10 mouse cellular contexts compared by ENCODE assay signal in the genomic region with DNA sequence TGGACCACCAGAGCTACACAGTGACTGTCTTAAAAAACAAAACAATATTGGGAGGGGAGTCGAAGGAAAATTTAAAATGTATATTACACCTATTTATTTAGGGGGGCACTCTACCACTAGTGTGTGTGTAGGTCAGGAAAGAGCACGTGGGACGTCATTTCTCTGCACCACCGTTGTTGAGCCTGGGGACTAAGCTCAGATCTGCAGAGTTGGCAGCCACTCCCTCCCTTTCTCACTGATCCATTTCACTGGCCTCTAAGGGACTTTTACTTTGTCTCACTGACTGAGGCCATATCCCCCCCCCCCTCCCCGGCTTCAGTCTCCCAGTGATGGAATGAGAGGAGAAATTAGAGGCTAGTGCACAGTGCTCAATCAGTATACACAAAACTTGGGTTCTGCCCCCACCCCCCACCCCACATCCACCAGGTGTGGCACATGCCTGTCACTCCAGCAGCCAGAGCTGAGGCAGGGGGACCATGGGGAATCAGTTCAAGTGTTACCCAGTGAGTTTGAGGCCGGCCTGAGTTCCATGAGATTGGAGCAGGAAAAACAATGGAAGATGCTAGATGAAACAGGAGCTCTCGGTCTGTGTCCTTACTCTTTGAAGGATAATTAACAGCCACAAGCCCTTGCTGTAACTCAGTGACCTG. TPM values are rescaled to one million over a fixed set of nuclear protein-coding genes. Genes with fewer than 3 reads are reported as not detected.
DNase-seq lines count a peak whose midpoint lies in the region; ATAC-seq and TF ChIP-seq lines count a peak whose summit lies in the region.
"Had no signal": no experiment of that assay in that cellular context is flagged by ENCODE, and none has a peak within 500 bp of the region (broad histone marks: within the 10 kb centered on the region; RNA-seq: fewer than 3 reads in every experiment).

No protein-coding gene starts in this region.

- no peaks in the 10 kb centered on the region for H3K36me3 ChIP-seq in kidney, postnatal 0 days (ENCODE audit: insufficient read depth, low read length)
- H3K36me3 ChIP-seq in forebrain, embryonic 16.5 days (ENCODE audit: control insufficient read depth, insufficient read depth): no peaks in the 10 kb centered on the region
- H3K36me3 ChIP-seq in liver, postnatal 0 days (replicated peaks; ENCODE audit: insufficient read depth, low read length): no peaks in the 10 kb centered on the region

- 44% methylated on average over 7 of the region's 7 CpGs for WGBS in kidney, postnatal 0 days
- 67% methylated on average over 7 of the region's 7 CpGs for WGBS in forebrain, embryonic 16.5 days
- 82% methylated on average over 7 of the region's 7 CpGs for WGBS in liver, postnatal 0 days (ENCODE audit: insufficient replicate concordance)

- peaks cover 28% of the 10 kb centered on the region for H3K4me1 ChIP-seq in kidney, postnatal 0 days (replicated peaks; ENCODE audit: insufficient read depth, low read length)
- peaks cover 17% of the 10 kb centered on the region for H3K4me1 ChIP-seq in brown adipose tissue, adult 24 weeks (ENCODE audit: control insufficient read depth, insufficient read depth, insufficient read length, low read length)
- peaks cover 11% of the 10 kb centered on the region for H3K4me1 ChIP-seq in forebrain, embryonic 16.5 days (replicated peaks; ENCODE audit: control insufficient read depth, insufficient read depth, low read length)
- H3K4me1 ChIP-seq in liver, postnatal 0 days (ENCODE audit: insufficient read depth): peaks cover 47% of the 10 kb centered on the region

- H3K4me3 ChIP-seq in kidney, postnatal 0 days (replicated peaks; ENCODE audit: low read depth, low read length): no peak overlapping the region
- H3K4me3 ChIP-seq in brown adipose tissue, adult 24 weeks (ENCODE audit: insufficient read depth, low read depth, low read length): no peak overlapping the region
- no peak overlapping the region for H3K4me3 ChIP-seq in forebrain, embryonic 16.5 days (replicated peaks; ENCODE audit: low read length)
- no peak overlapping the region for H3K4me3 ChIP-seq in liver, postnatal 0 days (ENCODE audit: low read depth, low read length)

- no peak for ATAC-seq in kidney, postnatal 0 days (replicated peaks; ENCODE audit: low FRiP score, low read depth)
- no peak; the same call in none of the 2 replicates for ATAC-seq in forebrain, embryonic 16.5 days
- ATAC-seq in liver, postnatal 0 days: no peak
- ATAC-seq in monocyte, adult 5-6 weeks (replicated peaks; ENCODE audit: insufficient number of reproducible peaks, low FRiP score, low TSS enrichment, poor library complexity, severe bottlenecking): no peak

- TF ChIP-seq CTCF in kidney, postnatal 0 days (IDR thresholded peaks at IDR 0.05; ENCODE audit: low read depth): no peak
- no peak for TF ChIP-seq CTCF in liver, postnatal 0 days (IDR thresholded peaks at IDR 0.05; ENCODE audit: low read depth)

- H3K27me3 ChIP-seq in kidney, postnatal 0 days (ENCODE audit: insufficient read depth, low read length): no peaks in the 10 kb centered on the region
- H3K27me3 ChIP-seq in forebrain, embryonic 16.5 days (replicated peaks; ENCODE audit: control insufficient read depth, insufficient read depth, low read length): no peaks in the 10 kb centered on the region
- no peaks in the 10 kb centered on the region for H3K27me3 ChIP-seq in liver, postnatal 0 days (ENCODE audit: insufficient read depth, low read length)

- H3K9me3 ChIP-seq in kidney, postnatal 0 days (replicated peaks; ENCODE audit: low read length): no peaks in the 10 kb centered on the region
- no peaks in the 10 kb centered on the region for H3K9me3 ChIP-seq in forebrain, embryonic 16.5 days (ENCODE audit: control insufficient read depth, low read length)
- H3K9me3 ChIP-seq in liver, postnatal 0 days (ENCODE audit: low read length): no peaks in the 10 kb centered on the region

- DNase-seq in kidney, postnatal 0 days (ENCODE audit: low spot score): peak; percentile 61
- no peak for DNase-seq in kidney, postnatal 10 days
- DNase-seq in liver, postnatal 0 days: no peak
- DNase-seq in c-Kit-positive CD71-positive TER-119-positive erythroid progenitor cells, embryonic 14.5 days (ENCODE audit: low spot score): no peak
- no peak for DNase-seq in right cerebral cortex, postnatal 14 days

- peak overlapping the region; percentile 54; the same call in 1 of the 2 replicates for H3K9ac ChIP-seq in kidney, postnatal 0 days (ENCODE audit: low read depth, low read length)
- H3K9ac ChIP-seq in forebrain, embryonic 16.5 days (replicated peaks; ENCODE audit: low read depth, low read length): no peak overlapping the region
- H3K9ac ChIP-seq in liver, postnatal 0 days (replicated peaks): peak overlapping the region; percentile 56

- peak overlapping the region; percentile 97 for H3K27ac ChIP-seq in kidney, postnatal 0 days
- H3K27ac ChIP-seq in brown adipose tissue, adult 24 weeks (replicated peaks; ENCODE audit: low read depth, low read length): peak overlapping the region; percentile 91
- H3K27ac ChIP-seq in forebrain, embryonic 16.5 days (ENCODE audit: low read length): no peak overlapping the region
- H3K27ac ChIP-seq in liver, postnatal 0 days (ENCODE audit: low read depth): peak overlapping the region; percentile 93; the same call in 1 of the 2 replicates

- TF ChIP-seq EP300 in liver, postnatal 0 days (IDR thresholded peaks at IDR 0.05; ENCODE audit: low read depth): no peak

- H3K4me2 ChIP-seq in kidney, postnatal 0 days (ENCODE audit: low read length): no peak overlapping the region; the same call in 1 of the 2 replicates
- H3K4me2 ChIP-seq in forebrain, embryonic 16.5 days (ENCODE audit: low read length): peak overlapping the region; percentile 20; the same call in 1 of the 2 replicates
- peak overlapping the region; percentile 86 for H3K4me2 ChIP-seq in liver, postnatal 0 days (ENCODE audit: low read depth, low read length)

RNA-seq across cellular contexts. Expression of a gene that starts 0.7 kb away (rescaled TPM):
- polyA plus RNA-seq in kidney, postnatal 0 days (2015; fragmentation: Nextera tagmentation; extraction: Ambion mirVana): 69.6 and 75.2 TPM in 2 replicates
- polyA plus RNA-seq in brown adipose tissue, adult 24 weeks (2012; ENCODE audit: insufficient read depth, insufficient read length, missing spikeins): 62.9 and 78.2 TPM in 2 replicates
- polyA plus RNA-seq in forebrain, embryonic 16.5 days (2015; fragmentation: Nextera tagmentation; extraction: Ambion mirVana): 9.3 and 12.6 TPM in 2 replicates
- 25.8 and 26.8 TPM in 2 replicates for polyA plus RNA-seq in liver, postnatal 0 days (2015; fragmentation: Nextera tagmentation; extraction: Ambion mirVana)
- total RNA-seq in monocyte, adult 5-6 weeks (2017): 10.2 to 15.5 TPM (median 13.4 TPM) in 3 replicates

RNA-seq across cellular contexts. Expression of a gene that starts 8.1 kb away (rescaled TPM):
- not detected in 2 replicates for polyA plus RNA-seq in kidney, postnatal 0 days (2015; fragmentation: Nextera tagmentation; extraction: Ambion mirVana)
- not detected in 2 replicates for polyA plus RNA-seq in brown adipose tissue, adult 24 weeks (2012; ENCODE audit: insufficient read depth, insufficient read length, missing spikeins)
- polyA plus RNA-seq in forebrain, embryonic 16.5 days (2015; fragmentation: Nextera tagmentation; extraction: Ambion mirVana): not detected in 2 replicates
- polyA plus RNA-seq in liver, postnatal 0 days (2015; fragmentation: Nextera tagmentation; extraction: Ambion mirVana): not detected in 2 replicates
- total RNA-seq in monocyte, adult 5-6 weeks (2017): not detected in 3 replicates
- total RNA-seq: heart, postnatal 10 days; megakaryocyte-erythroid progenitor cell, adult 5-6 weeks had no signal

RNA-seq across cellular contexts. Expression of a gene that starts 11.2 kb away (rescaled TPM):
- 54.3 and 67.3 TPM in 2 replicates for polyA plus RNA-seq in kidney, postnatal 0 days (2015; fragmentation: Nextera tagmentation; extraction: Ambion mirVana)
- 2.7 and 3.3 TPM in 2 replicates for polyA plus RNA-seq in brown adipose tissue, adult 24 weeks (2012; ENCODE audit: insufficient read depth, insufficient read length, missing spikeins)
- polyA plus RNA-seq in forebrain, embryonic 16.5 days (2015; fragmentation: Nextera tagmentation; extraction: Ambion mirVana): 48.1 and 52.2 TPM in 2 replicates
- 37.8 and 43.5 TPM in 2 replicates for polyA plus RNA-seq in liver, postnatal 0 days (2015; fragmentation: Nextera tagmentation; extraction: Ambion mirVana)
- 1.2 to 5.9 TPM (median 3.2 TPM) in 3 replicates for total RNA-seq in monocyte, adult 5-6 weeks (2017)

RNA-seq across cellular contexts. Expression of a gene that starts 15.4 kb away (rescaled TPM):
- polyA plus RNA-seq in kidney, postnatal 0 days (2015; fragmentation: Nextera tagmentation; extraction: Ambion mirVana): 6.9 and 7.7 TPM in 2 replicates
- polyA plus RNA-seq in brown adipose tissue, adult 24 weeks (2012; ENCODE audit: insufficient read depth, insufficient read length, missing spikeins): 9.2 and 10.5 TPM in 2 replicates
- 1.6 and 1.9 TPM in 2 replicates for polyA plus RNA-seq in forebrain, embryonic 16.5 days (2015; fragmentation: Nextera tagmentation; extraction: Ambion mirVana)
- polyA plus RNA-seq in liver, postnatal 0 days (2015; fragmentation: Nextera tagmentation; extraction: Ambion mirVana): 2.6 and 3.1 TPM in 2 replicates
- total RNA-seq in monocyte, adult 5-6 weeks (2017): 2.6 to 11.4 TPM (median 3.9 TPM) in 3 replicates

RNA-seq across cellular contexts. Expression of a gene that starts 33.9 kb away (rescaled TPM):
- 22.4 and 23.1 TPM in 2 replicates for polyA plus RNA-seq in kidney, postnatal 0 days (2015; fragmentation: Nextera tagmentation; extraction: Ambion mirVana)
- 6.4 and 17.7 TPM in 2 replicates for polyA plus RNA-seq in brown adipose tissue, adult 24 weeks (2012; ENCODE audit: insufficient read depth, insufficient read length, missing spikeins)
- 81.6 and 85.0 TPM in 2 replicates for polyA plus RNA-seq in forebrain, embryonic 16.5 days (2015; fragmentation: Nextera tagmentation; extraction: Ambion mirVana)
- 5.0 and 5.8 TPM in 2 replicates for polyA plus RNA-seq in liver, postnatal 0 days (2015; fragmentation: Nextera tagmentation; extraction: Ambion mirVana)
- total RNA-seq in monocyte, adult 5-6 weeks (2017): 8.0 to 17.3 TPM (median 10.3 TPM) in 3 replicates
